Mouse (Mus musculus) megakaryocyte-erythroid progenitor cell, adult 5 weeks (primary cell): Measurements from ENCODE around the gene Zic4. TPM values are rescaled to one million over a fixed set of nuclear protein-coding genes. Genes with fewer than 3 reads are reported as not detected.

Experiments used
- polyA plus RNA-seq: library from polyadenylated mRNA; stranded (reverse); fragments of >175 nt; gene quantifications from 2 replicates; pipeline ENCODE4 v1.2.3, GENCODE M21; 2012

Gene Zic4
- polyA plus RNA-seq: not detected in 2 replicates

GRCm38 (mm10) chr9:91361856-91362601, at the start of gene Zic4:
TSS of gene Zic4 (plus strand) at chr9:91362413.

DNA sequence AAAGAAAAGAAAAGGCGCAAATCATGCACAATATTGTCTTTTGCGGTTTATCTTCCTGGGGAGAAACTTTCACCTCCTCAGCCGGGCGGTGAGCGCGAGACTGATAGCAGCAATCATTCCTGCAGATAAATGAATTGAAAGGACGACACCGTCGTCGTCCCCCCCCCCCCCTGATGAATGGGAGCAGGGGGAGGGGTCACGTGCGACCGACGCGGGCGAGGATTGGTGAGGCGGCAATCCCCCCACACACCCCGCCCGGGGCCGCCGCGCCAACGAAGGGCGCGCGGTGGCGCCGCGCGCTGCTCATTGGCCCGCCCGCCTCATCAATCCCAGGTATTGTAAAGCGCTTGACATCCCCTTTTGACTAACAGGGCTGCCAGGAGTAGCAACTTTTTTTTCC, 3.5 kb downstream of the Zic4 start, which contains the start of gene Zic1:
Gene Zic1 (minus strand): TSS at position 147 of the 400 bp plus-strand sequence.

Other genes with a start within 250 kb of the Zic4 start
- gene Zic1, start 3.4 kb downstream of the Zic4 start, polyA plus RNA-seq: 0.03 TPM in 1 of 2 replicates, not detected in the other